Mouse (Mus musculus) lung, adult 2 months (tissue): ENCODE data around the gene Zkscan16.
A peak's percentile ranks its signal among the peaks of the same experiment; 100 is the strongest.

ENCODE experiments used
- CTCF ChIP-seq: fragments of 200-500 bp; IDR thresholded peaks from 2 replicates; pipeline ENCODE4 v1.5.1; 2011; ENCODE audit warnings: mild to moderate bottlenecking, low read length, control low read depth; ENCODE audit not compliant: insufficient read depth
- POLR2A ChIP-seq: fragments of 200-500 bp; IDR thresholded peaks from 2 replicates; pipeline ENCODE4 v1.6.1; 2011; ENCODE audit warnings: low read depth, mild to moderate bottlenecking, control low read depth, low read length, borderline replicate concordance; ENCODE audit errors: extremely low read depth

GRCm38 (mm10) chr4:58986540-58987190 is 43.2 kb downstream of the Zkscan16 start, which contains the start of gene Ptgr1:
- peak; percentile 20; the same call in 1 of the 2 replicates for TF ChIP-seq POLR2A
- TF ChIP-seq CTCF = no peak
